Mouse (Mus musculus) effector memory CD4-positive, alpha-beta T cell, adult 5 months (primary cell): ENCODE data around the gene Adamts20. TPM values are rescaled to one million over a fixed set of nuclear protein-coding genes. Genes with fewer than 3 reads are reported as not detected.

ENCODE experiments used
- polyA plus RNA-seq: library from polyadenylated mRNA; unstranded; fragments of 100-300 nt; shearing (Covaris generic); gene quantifications from one replicate; pipeline ENCODE4 v1.2.1, GENCODE M21; 2017

The Adamts20 gene
- polyA plus RNA-seq, result not detected

DNA sequence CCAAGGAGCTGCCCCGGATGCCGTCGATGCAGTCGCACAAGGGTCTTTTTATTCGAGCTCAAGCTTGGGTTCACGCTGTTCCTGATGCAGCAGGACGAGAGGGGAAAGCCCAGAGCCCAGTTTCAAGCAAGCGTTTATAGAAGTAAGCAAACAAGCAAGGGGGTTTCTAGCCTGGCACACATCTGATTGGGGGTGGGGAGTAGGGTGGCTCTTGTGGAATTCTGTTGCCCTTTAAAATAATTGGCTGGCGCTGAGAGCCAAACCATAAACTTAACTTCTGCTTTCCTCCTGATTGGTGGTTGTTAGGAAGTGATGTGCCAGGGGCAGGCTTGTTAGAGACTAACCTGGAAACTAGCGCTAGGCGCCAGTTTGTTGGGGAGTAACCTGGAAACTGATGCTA is at the start of gene Adamts20:
Gene Adamts20 (minus strand): TSS at position 101 of the 400 bp plus-strand sequence.

Other genes starting within 250 kb of the Adamts20 start
- gene Pus7l, start 78.1 kb upstream of the Adamts20 start, polyA plus RNA-seq, result 6.5 TPM
- gene Irak4, start 78.2 kb upstream of the Adamts20 start, polyA plus RNA-seq, result 18.5 TPM
- gene Twf1, start 124.5 kb upstream of the Adamts20 start, polyA plus RNA-seq, result 26.0 TPM
- not detected for gene Tmem117, start 163.8 kb upstream of the Adamts20 start, polyA plus RNA-seq